Mouse (Mus musculus) MEL (cell line): Measurements from ENCODE around the gene Cacna1c.

Experiments
- KAT2A ChIP-seq: conservative IDR thresholded peaks from 2 replicates; pipeline ENCODE4 v1.6.1; 2012; ENCODE audit warnings: low read depth, low read length, improper control_type of control experiment, inconsistent platforms
- MXI1 ChIP-seq: IDR thresholded peaks from 2 replicates; pipeline ENCODE4 v1.6.1; 2011; ENCODE audit warnings: mild to moderate bottlenecking, low read depth, low read length, improper control_type of control experiment
- NRF1 ChIP-seq: IDR thresholded peaks from 2 replicates; pipeline ENCODE4 v1.6.1; 2014; ENCODE audit warnings: low read depth, mild to moderate bottlenecking, inconsistent platforms, low read length, improper control_type of control experiment, moderate library complexity; ENCODE audit not compliant: poor library complexity, insufficient read depth, severe bottlenecking
- POLR2A ChIP-seq, 2 experiments: IDR thresholded peaks; 2 replicates each; pipeline ENCODE4 v1.6.1; 2011 to 2012; ENCODE audit warnings: low read length in 2 of 2, mild to moderate bottlenecking in 2 of 2, control low read depth in 1 of 2, improper control_type of control experiment in 1 of 2, low read depth in 1 of 2, moderate library complexity in 1 of 2; ENCODE audit not compliant: control insufficient read depth in 1 of 2, insufficient read depth in 1 of 2, poor library complexity in 1 of 2
- RAD21 ChIP-seq: IDR thresholded peaks from 2 replicates; pipeline ENCODE4 v1.6.1; 2011; ENCODE audit warnings: mild to moderate bottlenecking, low read depth, low read length, improper control_type of control experiment
- SIN3A ChIP-seq: IDR thresholded peaks from 2 replicates; pipeline ENCODE4 v1.6.1; 2012; ENCODE audit warnings: low read length, improper control_type of control experiment, inconsistent platforms
- TAL1 ChIP-seq: IDR thresholded peaks from 2 replicates; pipeline ENCODE4 v1.6.1; 2012; ENCODE audit warnings: mild to moderate bottlenecking, inconsistent platforms, low read length, moderate library complexity, mixed read lengths

DNA sequence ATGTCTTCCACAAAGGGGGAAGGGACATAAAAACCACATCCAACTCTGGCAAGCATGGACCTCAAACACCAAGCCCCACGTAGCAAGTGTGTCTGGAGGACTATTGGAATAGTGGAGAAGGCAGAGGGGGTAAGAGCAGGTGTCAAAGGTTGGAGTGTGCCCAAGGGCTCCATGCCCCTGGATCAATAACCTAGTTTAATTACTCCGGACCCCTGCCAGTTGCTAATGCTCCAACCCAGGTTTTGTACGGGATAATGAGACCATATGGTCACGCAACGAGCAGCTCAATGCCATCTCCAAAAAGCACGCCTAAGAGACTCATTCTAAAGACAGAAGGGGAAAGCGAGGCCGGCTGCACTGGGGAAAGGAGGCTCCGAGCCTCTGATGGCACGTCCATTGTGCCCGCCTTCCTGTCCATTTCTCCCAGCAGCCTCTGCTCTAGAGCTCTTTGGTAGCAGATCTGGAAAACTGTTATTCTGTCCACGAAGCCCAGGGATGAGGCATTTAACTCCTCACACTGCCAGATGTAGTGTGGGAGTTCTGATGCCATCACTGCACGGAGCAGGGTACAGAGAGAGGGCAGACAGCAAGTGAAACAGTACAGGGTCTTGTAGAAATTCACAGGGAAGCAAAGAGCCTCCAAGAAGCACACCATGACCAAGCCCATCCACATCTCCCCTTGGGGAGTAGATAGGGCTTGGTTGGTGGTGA is 257.7 kb downstream of the Cacna1c start:
- TF ChIP-seq RAD21 = no peak
- no peak for TF ChIP-seq KAT2A
- TF ChIP-seq TAL1 = no peak
- TF ChIP-seq MXI1 = no peak
- TF ChIP-seq POLR2A (IDR thresholded peaks at IDR 0.05; ENCODE audit: control insufficient read depth in 1 of 2, insufficient read depth in 1 of 2, low read depth in 1 of 2, low read length in 2 of 2, poor library complexity in 1 of 2) = no peak
- no peak for TF ChIP-seq SIN3A
- TF ChIP-seq NRF1 = no peak
